12 mouse cellular contexts compared by ENCODE assay signal in the genomic region with DNA sequence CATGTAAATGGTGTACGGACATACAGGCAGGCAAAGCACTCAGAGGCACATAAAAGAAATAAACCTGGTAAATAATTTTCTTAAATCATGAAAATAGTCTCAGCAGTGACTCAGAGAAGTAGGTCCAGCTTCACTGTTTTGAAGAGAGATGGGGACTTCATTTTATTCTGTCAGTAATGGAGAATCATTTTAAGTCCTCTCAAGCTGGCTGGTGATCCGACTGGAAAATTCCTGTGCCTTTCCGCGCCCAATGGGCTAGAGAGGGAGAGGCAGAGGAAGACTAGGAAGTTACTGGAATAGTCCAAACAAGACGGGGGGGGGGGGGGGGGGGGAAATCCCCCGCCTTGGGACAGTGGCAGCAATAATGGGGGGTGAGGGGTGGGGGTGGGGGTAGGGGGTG. TPM values are rescaled to one million over a fixed set of nuclear protein-coding genes. Genes with fewer than 3 reads are reported as not detected.
DNase-seq lines count a peak whose midpoint lies in the region; ATAC-seq and TF ChIP-seq lines count a peak whose summit lies in the region.
"Had no signal": no experiment of that assay in that cellular context is flagged by ENCODE, and none has a peak within 500 bp of the region (broad histone marks: within the 10 kb centered on the region; RNA-seq: fewer than 3 reads in every experiment).

No protein-coding gene starts in this region.

- no peaks in the 10 kb centered on the region for H3K36me3 ChIP-seq in hindbrain, embryonic 13.5 days
- no peaks in the 10 kb centered on the region for H3K36me3 ChIP-seq in hindbrain, postnatal 0 days (ENCODE audit: insufficient read depth, low read length)
- H3K36me3 ChIP-seq in intestine, embryonic 14.5 days (ENCODE audit: control insufficient read depth, insufficient read depth, low read length): 0 out of 2 replicates have a peak, but pooled peaks cover 3% of the 10 kb centered on the region

- peak overlapping the region; percentile 72 for H3K27ac ChIP-seq in hindbrain, embryonic 13.5 days
- H3K27ac ChIP-seq in hindbrain, postnatal 0 days: no peak overlapping the region
- no peak overlapping the region for H3K27ac ChIP-seq in intestine, embryonic 14.5 days (ENCODE audit: low read depth)

- TF ChIP-seq CTCF in hindbrain, postnatal 0 days (IDR thresholded peaks at IDR 0.05; ENCODE audit: low read depth): no peak

- H3K4me2 ChIP-seq in hindbrain, embryonic 13.5 days: peak overlapping the region; percentile 42; the same call in 1 of the 2 replicates
- no peak overlapping the region for H3K4me2 ChIP-seq in hindbrain, postnatal 0 days (ENCODE audit: low read depth, low read length)
- H3K4me2 ChIP-seq in intestine, embryonic 14.5 days (ENCODE audit: low read length): peak overlapping the region; percentile 45; the same call in 1 of the 2 replicates

- no peak overlapping the region for H3K4me3 ChIP-seq in hindbrain, embryonic 13.5 days
- H3K4me3 ChIP-seq in hindbrain, postnatal 0 days (ENCODE audit: low read length): no peak overlapping the region
- H3K4me3 ChIP-seq in intestine, embryonic 14.5 days (ENCODE audit: low read depth, low read length): no peak overlapping the region

- H3K27me3 ChIP-seq in hindbrain, embryonic 13.5 days: no peaks in the 10 kb centered on the region
- H3K27me3 ChIP-seq in hindbrain, postnatal 0 days (ENCODE audit: insufficient read depth, low read length): no peaks in the 10 kb centered on the region
- no peaks in the 10 kb centered on the region for H3K27me3 ChIP-seq in intestine, embryonic 14.5 days (replicated peaks; ENCODE audit: control insufficient read depth, insufficient read depth, low read length)

- no peak for ATAC-seq in hindbrain, embryonic 13.5 days (ENCODE audit: low FRiP score)
- ATAC-seq in hindbrain, postnatal 0 days: no peak
- ATAC-seq in intestine, embryonic 14.5 days (replicated peaks; ENCODE audit: low FRiP score, low TSS enrichment, low read depth): no peak

- DNase-seq in cerebellum, adult 18-20 months: peak; percentile 45 to 59
- DNase-seq in cerebellum, adult 11 months: no peak
- DNase-seq in hindbrain, postnatal 0 days (ENCODE audit: low spot score): no peak
- no peak for DNase-seq in intestine, embryonic 14.5 days (ENCODE audit: low spot score)
- DNase-seq in lung, postnatal 25 days (ENCODE audit: low spot score): peak; percentile 27
- DNase-seq in frontal cortex, postnatal 25 days (ENCODE audit: low spot score in 2 of 2): no peak
- no peak for DNase-seq in urinary bladder, postnatal 14 days (ENCODE audit: low spot score)
- DNase-seq: cerebellum, adult 9-10 months; gastrocnemius, postnatal 10 days; thymus, postnatal 36 days had no signal

- no peaks in the 10 kb centered on the region for H3K9me3 ChIP-seq in hindbrain, embryonic 13.5 days
- no peaks in the 10 kb centered on the region for H3K9me3 ChIP-seq in hindbrain, postnatal 0 days (ENCODE audit: low read length)
- no peaks in the 10 kb centered on the region for H3K9me3 ChIP-seq in intestine, embryonic 14.5 days (ENCODE audit: control insufficient read depth, low read length)

- peaks cover 30% of the 10 kb centered on the region for H3K4me1 ChIP-seq in hindbrain, embryonic 13.5 days (replicated peaks)
- 0 out of 2 replicates have a peak, but pooled peaks cover 7% of the 10 kb centered on the region for H3K4me1 ChIP-seq in hindbrain, postnatal 0 days (ENCODE audit: insufficient read depth, low read length)
- H3K4me1 ChIP-seq in intestine, embryonic 14.5 days (replicated peaks; ENCODE audit: control insufficient read depth, insufficient read depth, low read length): peaks cover 23% of the 10 kb centered on the region

- WGBS in hindbrain, embryonic 13.5 days: 28% methylated on average over 4 of the region's 6 CpGs
- WGBS in hindbrain, postnatal 0 days: 29% methylated on average over 4 of the region's 6 CpGs
- 29% methylated on average over 6 of the region's 6 CpGs for WGBS in intestine, embryonic 14.5 days

- peak overlapping the region; percentile 55; the same call in 1 of the 2 replicates for H3K9ac ChIP-seq in hindbrain, embryonic 13.5 days
- H3K9ac ChIP-seq in hindbrain, postnatal 0 days (replicated peaks; ENCODE audit: low read length): no peak overlapping the region
- no peak overlapping the region for H3K9ac ChIP-seq in intestine, embryonic 14.5 days (ENCODE audit: low read length)

RNA-seq across cellular contexts. Expression of a gene that starts 5.1 kb away (rescaled TPM):
- polyA plus RNA-seq in hindbrain, embryonic 13.5 days (2015; fragmentation: Nextera tagmentation; extraction: Ambion mirVana): 26.1 and 28.2 TPM in 2 replicates
- total RNA-seq in hindbrain, postnatal 0 days (2014; rRNA removed): 52.9 and 56.2 TPM in 2 replicates
- 22.3 and 22.7 TPM in 2 replicates for polyA plus RNA-seq in hindbrain, postnatal 0 days (2015; fragmentation: Nextera tagmentation; extraction: Ambion mirVana)
- polyA plus RNA-seq in intestine, embryonic 14.5 days (2014; fragmentation: Nextera tagmentation; extraction: Ambion mirVana): 17.6 and 17.8 TPM in 2 replicates

RNA-seq across cellular contexts. Expression of a gene that starts 37.9 kb away (rescaled TPM):
- polyA plus RNA-seq in hindbrain, embryonic 13.5 days (2015; fragmentation: Nextera tagmentation; extraction: Ambion mirVana): 0.10 TPM in 1 of 2 replicates, not detected in the other
- not detected in 2 replicates for total RNA-seq in hindbrain, postnatal 0 days (2014; rRNA removed)
- polyA plus RNA-seq in hindbrain, postnatal 0 days (2015; fragmentation: Nextera tagmentation; extraction: Ambion mirVana): not detected in 2 replicates
- polyA plus RNA-seq in intestine, embryonic 14.5 days (2014; fragmentation: Nextera tagmentation; extraction: Ambion mirVana): 0.82 and 0.89 TPM in 2 replicates
- total RNA-seq: gastrocnemius, postnatal 10 days; left cerebral cortex, postnatal 25 days had no signal

Comparison
In these comparisons a context has a peak if more than half of its experiments do, and no peak if none do; other contexts are left out.
1. DNase-seq: peak in cerebellum, adult 18-20 months (2 of 2) and lung, postnatal 25 days (single experiment); none in cerebellum, adult 11 months (single experiment), hindbrain, postnatal 0 days (single experiment), intestine, embryonic 14.5 days (single experiment), frontal cortex, postnatal 25 days (0 of 2) and urinary bladder, postnatal 14 days (single experiment).